Mouse (Mus musculus) liver, adult 2 months (tissue): ENCODE measurements around the gene Jund.
A peak's percentile ranks its signal among the peaks of the same experiment; 100 is the strongest.

ENCODE experiments used
- CTCF ChIP-seq: fragments of 200-500 bp; IDR thresholded peaks from 2 replicates; pipeline ENCODE4 v1.5.1; 2011; ENCODE audit warnings: low read depth, low read length, control low read depth
- POLR2A ChIP-seq: fragments of 200-500 bp; IDR thresholded peaks from 2 replicates; pipeline ENCODE4 v1.6.1; 2011; ENCODE audit warnings: low read length, control low read depth; ENCODE audit not compliant: insufficient read depth; ENCODE audit errors: extremely low read depth

GRCm38 (mm10) chr8:70665599-70665998 lies 33.1 kb upstream of the Jund start:
- TF ChIP-seq CTCF (no peak), POLR2A (0 out of 2 replicates have a peak, but pooled peaks have one; percentile 8)
